Mouse (Mus musculus) ES-E14 (cell line): ENCODE data around the gene Dynll2. TPM values are rescaled to one million over a fixed set of nuclear protein-coding genes. Genes with fewer than 3 reads are reported as not detected.

ENCODE experiments used
- DNase-seq: peaks from one replicate; pipeline ENCODE4 v3.0.0-alpha.2; 2013; ENCODE audit warnings: low read depth, low spot score
- H3K27ac ChIP-seq: 2 replicates; pipeline ENCODE4 v1.5.1; 2012; ENCODE audit warnings: low read depth, mild to moderate bottlenecking, low read length, moderate library complexity, mixed read lengths; ENCODE audit not compliant: poor library complexity, insufficient read depth, severe bottlenecking
- H3K36me3 ChIP-seq: 2 replicates; pipeline ENCODE4 v1.6.1; 2012; ENCODE audit warnings: mild to moderate bottlenecking, low read length, moderate library complexity, mixed read lengths; ENCODE audit not compliant: control insufficient read depth, poor library complexity, insufficient read depth, severe bottlenecking
- H3K4me1 ChIP-seq, 2 experiments: fragments of 150-350 bp in 1 of 2; sonication (generic) in 1 of 2; 2 replicates each; pipeline ENCODE4 v1.6.1; 2012; ENCODE audit warnings: low read length in 2 of 2, mild to moderate bottlenecking in 1 of 2, mixed read lengths in 1 of 2; ENCODE audit not compliant: control insufficient read depth in 2 of 2, insufficient read depth in 2 of 2, poor library complexity in 1 of 2
- H3K4me3 ChIP-seq, 2 experiments: fragments of 150-350 bp in 1 of 2; sonication (generic) in 1 of 2; 2 replicates each; pipeline ENCODE4 v1.5.1; 2012; ENCODE audit warnings: low read length in 2 of 2, low read depth in 1 of 2, mild to moderate bottlenecking in 1 of 2, mixed read lengths in 1 of 2; ENCODE audit not compliant: insufficient read depth in 1 of 2, poor library complexity in 1 of 2, severe bottlenecking in 1 of 2
- H3K9ac ChIP-seq: 2 replicates; pipeline ENCODE4 v1.6.1; 2012; ENCODE audit warnings: low read depth, mild to moderate bottlenecking, low read length, mixed read lengths; ENCODE audit not compliant: poor library complexity, insufficient read depth, severe bottlenecking
- H3K9me3 ChIP-seq: fragments of 150-350 bp; sonication (generic); 2 replicates; pipeline ENCODE4 v1.6.1; 2012; ENCODE audit warnings: low read depth, mild to moderate bottlenecking, low read length; ENCODE audit not compliant: control insufficient read depth, insufficient read depth
- CHD2 ChIP-seq: IDR thresholded peaks from 2 replicates; pipeline ENCODE4 v1.6.1; 2014; ENCODE audit warnings: mild to moderate bottlenecking, low read depth, low read length, inconsistent platforms
- HCFC1 ChIP-seq: IDR thresholded peaks from 2 replicates; pipeline ENCODE4 v1.6.1; 2012; ENCODE audit warnings: low read length, inconsistent platforms, borderline replicate concordance; ENCODE audit not compliant: insufficient read depth
- MAFK ChIP-seq: IDR thresholded peaks from 2 replicates; pipeline ENCODE4 v1.6.1; 2014; ENCODE audit warnings: mild to moderate bottlenecking, low read depth, low read length, inconsistent platforms; ENCODE audit not compliant: insufficient read depth
- ZC3H11A ChIP-seq: IDR thresholded peaks from 2 replicates; pipeline ENCODE4 v1.6.1; 2012; ENCODE audit warnings: low read depth, mild to moderate bottlenecking, inconsistent platforms, low read length, borderline replicate concordance
- ZNF384 ChIP-seq: IDR thresholded peaks from 2 replicates; pipeline ENCODE4 v1.6.1; 2012; ENCODE audit warnings: low read depth, low read length, inconsistent platforms
- in situ Hi-C, 2 experiments: fragments of 600-800 bp; cut with MboI; formaldehyde crosslinking; loops; one replicate each; pipeline ENCODE4 v1.15.1; 2025; ENCODE audit warnings: low sequenced_read_pairs in 2 of 2, inconsistent platforms in 1 of 2; ENCODE audit not compliant: unreplicated experiment in 2 of 2
- total RNA-seq: library from RNA; depleted of rRNA; stranded (reverse); fragments of 300-350 nt; gene quantifications from 2 replicates; pipeline ENCODE4 v1.2.3, GENCODE M21; 2012

The Dynll2 gene
- total RNA-seq, 1 experiment: 35.8 TPM

DNA sequence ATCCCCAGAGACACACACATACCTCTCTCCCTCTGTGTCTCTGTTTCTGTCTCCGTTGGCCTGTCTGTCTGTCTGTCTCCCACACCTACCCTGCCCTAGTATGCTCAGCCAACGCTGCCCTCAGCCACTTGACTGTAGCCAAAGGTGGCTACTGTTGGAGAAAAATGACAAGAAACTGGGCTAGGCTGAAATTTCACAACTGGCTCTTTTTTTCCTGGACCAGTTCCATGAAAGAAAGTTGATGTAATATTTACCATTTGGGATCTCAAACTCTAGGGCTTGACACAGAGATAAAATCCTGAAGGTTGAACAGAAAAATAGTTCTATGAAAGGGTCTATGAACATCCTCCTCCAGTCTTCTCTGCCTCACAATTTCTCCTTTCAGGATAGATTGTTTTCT, 43.5 kb upstream of the Dynll2 start:
- Histone ChIP-seq H3K27ac (no peak overlapping the region; the same call in 1 of the 2 replicates), H3K9ac (no peak overlapping the region), H3K36me3 (no peaks in the 10 kb centered on the region), H3K4me3 (peak overlapping the region in 1 of 2 experiments; percentile 48; a peak in 1 of 4 replicates), H3K9me3 (no peaks in the 10 kb centered on the region), H3K4me1 (peaks cover 12 to 23% of the 10 kb centered on the region in 2 experiments)
- TF ChIP-seq ZC3H11A: no peak
- no peak for TF ChIP-seq ZNF384
- TF ChIP-seq CHD2: no peak
- TF ChIP-seq MAFK: no peak
- no peak for DNase-seq
- in situ Hi-C loops: no loop called here

DNA sequence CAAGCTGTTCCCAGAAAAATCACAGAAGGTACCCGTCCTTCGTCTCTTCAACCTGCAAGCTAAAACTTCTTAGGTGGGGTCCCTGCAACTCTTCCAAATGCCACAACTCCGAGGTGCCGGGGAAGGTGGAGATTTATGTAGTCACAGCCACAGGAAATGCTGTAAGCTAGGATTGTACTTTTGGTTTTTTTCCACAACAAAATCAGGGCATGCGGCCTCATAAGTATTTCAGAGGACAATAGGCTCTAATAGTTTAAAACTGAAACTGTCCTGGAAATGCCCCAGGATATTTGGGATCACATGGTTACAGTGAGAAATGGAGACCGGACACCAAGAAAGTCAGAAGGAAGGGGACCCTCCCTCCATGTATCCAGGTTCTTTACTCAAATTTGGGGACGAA, 42.9 kb upstream of the Dynll2 start:
- Histone ChIP-seq H3K9ac (no peak overlapping the region; the same call in 1 of the 2 replicates), H3K4me1 (peaks cover 12 to 25% of the 10 kb centered on the region in 2 experiments), H3K4me3 (peak overlapping the region in 1 of 2 experiments; percentile 26; a peak in 1 of 4 replicates), H3K36me3 (no peaks in the 10 kb centered on the region), H3K27ac (peak overlapping the region; percentile 44; the same call in 1 of the 2 replicates), H3K9me3 (no peaks in the 10 kb centered on the region)
- in situ Hi-C loops: no loop called here
- DNase-seq: no peak
- TF ChIP-seq ZC3H11A: no peak
- TF ChIP-seq HCFC1: no peak
- no peak for TF ChIP-seq ZNF384
- TF ChIP-seq CHD2: no peak
- TF ChIP-seq MAFK: no peak

DNA sequence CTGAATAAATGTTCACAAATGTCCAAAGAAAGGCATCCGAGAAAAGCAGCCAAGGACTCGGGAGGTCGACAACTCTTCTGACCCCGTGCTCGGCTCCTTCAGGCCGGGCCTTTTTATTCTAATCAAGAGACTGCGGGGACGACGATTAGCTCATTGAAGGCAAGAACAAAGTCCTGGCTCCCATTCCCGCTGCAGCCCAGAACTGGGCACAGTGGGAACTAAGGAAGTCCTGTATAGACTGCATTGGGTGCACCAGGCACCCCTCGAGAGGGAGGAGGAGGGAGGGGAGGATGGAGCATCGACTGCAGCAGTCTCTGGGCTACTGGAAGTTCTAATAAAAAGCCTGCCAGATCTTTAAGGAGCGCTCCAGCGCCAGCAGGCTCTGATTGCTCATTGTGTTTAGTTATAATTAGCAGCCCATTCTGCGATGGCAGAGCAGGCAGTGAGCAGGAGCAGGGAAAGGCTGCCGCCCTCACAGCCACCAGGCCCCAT, 40.9 kb upstream of the Dynll2 start:
- Histone ChIP-seq H3K9ac (peak overlapping the region; percentile 51), H3K4me3 (peak overlapping the region; percentile 18 to 48), H3K27ac (peak overlapping the region; percentile 97), H3K36me3 (no peaks in the 10 kb centered on the region), H3K4me1 (peaks cover 12 to 25% of the 10 kb centered on the region in 2 experiments), H3K9me3 (no peaks in the 10 kb centered on the region)
- TF ChIP-seq ZNF384: no peak
- no peak for TF ChIP-seq CHD2
- 0 out of 2 replicates have a peak, but pooled peaks have one; percentile 11 for TF ChIP-seq MAFK
- no peak for DNase-seq
- in situ Hi-C loops: no loop called here

DNA sequence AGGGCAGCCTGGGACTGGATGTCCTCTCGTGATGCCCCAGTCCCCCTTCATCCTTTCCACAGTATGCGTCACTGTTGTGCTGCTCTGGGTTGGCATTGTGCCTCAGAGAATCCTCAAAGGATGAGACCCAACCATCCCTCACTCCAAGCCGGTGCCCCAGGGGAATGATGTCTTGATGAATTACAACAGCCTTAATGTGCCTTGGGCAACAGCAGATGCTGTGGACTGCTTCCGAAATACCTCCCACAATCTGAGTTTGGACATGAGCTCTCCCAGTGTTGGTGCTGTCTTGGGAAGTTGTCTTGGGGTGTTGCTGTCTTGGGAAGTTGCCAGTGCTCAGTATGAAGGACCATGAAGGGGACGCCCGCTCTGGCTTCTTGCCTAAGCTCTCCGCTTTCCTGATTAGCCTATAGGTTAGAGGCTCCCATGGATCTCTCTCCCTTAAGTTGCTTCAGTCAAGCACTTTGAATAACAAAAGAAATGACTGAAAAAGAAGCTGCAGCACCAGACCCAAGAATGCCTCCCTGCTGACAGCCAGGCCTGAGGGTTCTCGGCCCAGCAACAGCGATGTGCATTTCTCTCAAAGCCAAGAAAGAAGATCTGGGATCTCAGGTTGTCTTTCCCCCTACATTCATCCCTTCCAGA, 40.2 kb upstream of the Dynll2 start:
- in situ Hi-C loops: no loop called here
- H3K36me3 ChIP-seq: no peaks in the 10 kb centered on the region
- TF ChIP-seq ZNF384 (0 out of 2 replicates have a peak, but pooled peaks have one; percentile 16), HCFC1 (peak; percentile 14; the same call in 1 of the 2 replicates), CHD2 (no peak), ZC3H11A (no peak), MAFK (no peak)
- H3K27ac ChIP-seq: peak overlapping the region; percentile 98
- peak overlapping the region; percentile 23; the same call in 1 of the 2 replicates for H3K9ac ChIP-seq
- no peak for DNase-seq
- peaks cover 6 to 23% of the 10 kb centered on the region in 2 experiments for H3K4me1 ChIP-seq
- no peaks in the 10 kb centered on the region for H3K9me3 ChIP-seq
- H3K4me3 ChIP-seq: peak overlapping the region; percentile 20 to 48
